Mouse (Mus musculus): ENCODE measurements around the gene Tm4sf20. TPM values are rescaled to one million over a fixed set of nuclear protein-coding genes. Genes with fewer than 3 reads are reported as not detected.
A peak's percentile ranks its signal among the peaks of the same experiment; 100 is the strongest.

The Tm4sf20 gene
- total RNA-seq, 2 experiments from 2014 or later = not detected

DNA sequence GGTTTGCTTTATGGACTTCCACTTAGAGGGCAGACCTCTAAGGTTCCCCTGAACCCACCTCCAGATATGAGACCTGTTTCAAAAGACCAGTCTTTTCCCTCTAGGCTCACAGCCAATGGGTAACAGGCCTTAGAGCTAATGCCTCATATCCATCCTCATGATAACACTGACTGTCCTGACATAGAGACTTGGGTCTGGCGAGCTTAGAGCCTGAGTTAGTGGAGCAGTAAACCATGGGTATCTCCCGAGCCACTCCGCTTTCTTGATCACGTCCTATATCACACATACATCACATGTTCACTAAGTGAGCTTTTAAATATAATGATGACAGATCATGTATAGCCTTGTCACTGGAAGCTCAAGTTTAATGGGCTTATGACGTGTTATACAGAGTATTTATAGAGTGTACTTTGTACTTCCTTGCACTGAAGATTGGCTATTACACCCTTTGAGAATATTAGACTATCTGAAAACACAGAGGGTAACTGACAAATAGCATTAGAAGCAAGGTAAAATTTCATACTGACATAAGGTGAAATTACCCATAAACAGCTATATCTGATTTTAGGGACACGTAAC, 11.2 kb upstream of the Tm4sf20 start:
- DNase-seq (ENCODE audit: low spot score in 2 of 2) = no peak

DNA sequence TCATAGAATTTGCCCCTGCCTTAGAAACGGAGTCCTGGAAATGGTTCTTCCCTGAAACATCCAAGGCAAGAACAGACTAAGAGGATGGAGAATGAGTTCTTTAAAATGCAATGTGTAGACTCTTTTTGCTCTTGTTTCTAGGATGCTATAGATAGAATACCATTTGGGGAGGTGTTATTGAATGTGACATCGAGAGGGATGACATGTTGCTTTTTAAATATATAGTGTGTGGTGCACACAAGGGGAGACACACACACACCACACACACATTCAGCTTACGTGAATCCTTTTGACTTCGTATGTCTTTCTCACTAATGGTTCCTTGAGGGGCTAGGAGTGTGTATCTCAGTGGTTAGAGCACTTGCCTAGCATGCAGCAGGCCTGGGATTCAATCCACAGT, 7.0 kb upstream of the Tm4sf20 start:
- DNase-seq (ENCODE audit: low spot score in 2 of 2) = no peak

DNA sequence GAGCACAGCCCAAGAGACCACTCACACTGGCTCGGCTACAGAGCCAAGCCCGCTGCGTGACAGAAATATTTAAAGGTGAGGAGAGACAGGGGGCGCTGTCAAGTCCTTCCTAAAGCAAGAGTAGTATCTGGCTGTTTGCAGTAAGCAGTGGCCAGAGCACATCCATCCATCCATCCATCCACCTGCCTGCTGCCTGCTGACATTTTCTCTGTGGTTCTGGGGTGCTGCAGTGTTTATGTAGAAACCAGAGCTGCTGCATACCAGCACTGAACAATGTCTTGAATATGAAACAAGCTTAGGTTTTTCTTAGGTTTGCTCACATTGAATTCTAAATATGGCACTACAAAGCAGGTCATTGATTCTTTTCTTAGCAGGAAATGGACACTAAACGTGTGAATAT, 4.9 kb upstream of the Tm4sf20 start:
- DNase-seq (ENCODE audit: low spot score in 2 of 2) = no peak

DNA sequence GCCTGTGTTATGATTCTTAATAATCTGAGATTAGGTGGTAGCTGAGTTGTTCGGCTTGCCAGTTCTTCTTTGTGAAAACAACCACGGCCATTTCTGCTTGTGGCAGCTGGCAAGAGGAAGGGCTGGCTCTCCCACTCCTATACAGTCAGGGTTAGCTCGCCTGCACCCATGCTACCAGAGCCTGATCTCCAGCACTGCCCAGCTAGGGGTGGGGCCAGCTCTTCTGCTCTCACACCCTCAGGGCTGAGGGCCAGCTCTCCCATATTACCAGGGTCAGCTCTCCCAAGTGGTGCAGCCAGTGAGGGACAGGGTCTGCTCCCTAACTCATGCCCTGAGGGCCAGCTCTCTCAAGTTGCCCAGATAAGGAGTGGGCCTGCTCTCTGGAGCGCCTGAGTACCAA, 4.2 kb upstream of the Tm4sf20 start:
- DNase-seq (ENCODE audit: low spot score in 2 of 2) = no peak

DNA sequence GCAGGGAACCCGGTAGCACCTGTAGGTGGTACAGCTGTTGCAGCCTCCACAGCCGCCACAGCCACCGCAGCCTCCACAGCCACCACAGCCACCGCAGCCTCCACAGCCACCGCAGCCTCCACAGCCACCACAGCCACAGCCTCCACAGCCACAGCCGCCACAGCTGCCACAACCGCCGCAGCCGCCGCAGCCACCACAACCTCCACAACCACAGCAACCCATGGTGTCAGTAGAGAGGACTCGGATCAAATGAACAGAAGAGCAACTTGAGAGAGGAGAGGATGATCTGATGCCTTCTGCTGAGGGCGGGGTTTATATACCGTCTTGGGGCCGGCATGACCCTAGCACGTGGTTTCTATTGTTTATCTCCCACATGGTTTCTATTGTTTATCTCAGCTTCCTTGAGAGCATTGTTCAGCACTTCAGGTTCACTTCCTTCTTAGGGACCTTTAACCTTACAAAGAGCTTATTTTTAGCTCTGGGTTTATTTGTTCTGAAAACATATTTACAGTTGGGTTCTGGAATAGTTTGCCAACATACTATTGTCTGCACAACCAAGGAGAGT, 2.8 kb upstream of the Tm4sf20 start, which contains the start of gene Gm47791:
Gene Gm47791, minus strand, starts transcription at position 222 of the 565 bp plus-strand sequence.
- DNase-seq (ENCODE audit: low spot score in 2 of 2) = no peak

DNA sequence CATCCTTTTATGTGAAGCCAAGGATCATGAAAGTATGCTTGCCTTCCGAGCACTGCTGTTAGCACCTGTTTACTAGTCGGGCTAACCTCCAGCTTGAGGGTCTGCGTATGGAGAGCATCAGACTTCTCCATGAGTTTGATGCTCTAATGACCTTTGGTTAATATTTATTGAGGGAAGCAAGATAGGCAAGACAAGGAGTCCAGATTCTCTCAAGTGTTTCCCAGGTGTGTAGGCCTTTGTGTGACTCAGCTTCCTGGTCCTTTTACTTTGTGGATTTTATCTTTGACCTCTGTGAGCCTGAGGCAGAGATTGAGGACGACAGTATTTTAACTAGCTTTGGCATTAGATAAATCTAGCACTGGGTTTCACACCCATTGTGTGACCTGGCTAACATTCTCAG, 1.6 kb downstream of the Tm4sf20 start:
- DNase-seq (ENCODE audit: low spot score in 2 of 2) = no peak

DNA sequence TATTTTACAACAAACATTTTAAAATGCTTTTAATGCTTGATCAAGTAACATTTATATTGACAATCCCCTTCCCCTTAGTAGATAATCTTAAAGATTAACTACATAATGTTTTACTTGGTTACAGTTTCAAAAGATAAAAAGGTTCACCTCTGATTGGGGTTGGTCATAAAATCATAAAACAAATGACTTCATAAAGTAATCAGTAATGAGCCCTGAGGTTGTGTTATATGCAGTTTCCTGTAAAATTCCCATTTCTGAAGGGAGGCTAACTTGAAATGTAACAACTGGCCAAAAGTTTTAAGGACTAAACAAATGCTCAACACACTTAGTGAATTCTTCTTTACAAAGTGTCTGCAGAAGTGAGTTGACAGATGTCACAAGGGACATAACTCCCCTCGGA, 2.0 kb downstream of the Tm4sf20 start:
- DNase-seq (ENCODE audit: low spot score in 2 of 2) = no peak

DNA sequence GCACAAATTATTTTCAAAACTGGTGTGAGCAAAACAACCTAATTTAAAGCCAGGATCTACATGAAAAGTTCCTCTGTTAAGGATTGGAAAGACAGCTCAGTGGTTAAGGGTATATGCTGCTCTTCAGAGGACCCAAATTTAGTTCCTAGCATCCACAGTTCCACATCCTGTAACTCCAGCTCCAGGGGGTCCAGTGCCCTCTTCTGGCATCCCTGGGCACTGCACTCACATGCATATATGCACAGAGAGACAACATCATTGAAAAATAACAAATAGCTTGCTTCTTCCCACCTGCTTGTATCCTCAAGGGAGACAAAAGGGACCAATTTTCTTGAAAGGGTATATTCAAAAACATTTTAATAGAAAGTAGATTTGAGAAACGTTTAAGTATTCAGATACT, 6.0 kb downstream of the Tm4sf20 start:
- DNase-seq (ENCODE audit: low spot score in 2 of 2) = no peak

DNA sequence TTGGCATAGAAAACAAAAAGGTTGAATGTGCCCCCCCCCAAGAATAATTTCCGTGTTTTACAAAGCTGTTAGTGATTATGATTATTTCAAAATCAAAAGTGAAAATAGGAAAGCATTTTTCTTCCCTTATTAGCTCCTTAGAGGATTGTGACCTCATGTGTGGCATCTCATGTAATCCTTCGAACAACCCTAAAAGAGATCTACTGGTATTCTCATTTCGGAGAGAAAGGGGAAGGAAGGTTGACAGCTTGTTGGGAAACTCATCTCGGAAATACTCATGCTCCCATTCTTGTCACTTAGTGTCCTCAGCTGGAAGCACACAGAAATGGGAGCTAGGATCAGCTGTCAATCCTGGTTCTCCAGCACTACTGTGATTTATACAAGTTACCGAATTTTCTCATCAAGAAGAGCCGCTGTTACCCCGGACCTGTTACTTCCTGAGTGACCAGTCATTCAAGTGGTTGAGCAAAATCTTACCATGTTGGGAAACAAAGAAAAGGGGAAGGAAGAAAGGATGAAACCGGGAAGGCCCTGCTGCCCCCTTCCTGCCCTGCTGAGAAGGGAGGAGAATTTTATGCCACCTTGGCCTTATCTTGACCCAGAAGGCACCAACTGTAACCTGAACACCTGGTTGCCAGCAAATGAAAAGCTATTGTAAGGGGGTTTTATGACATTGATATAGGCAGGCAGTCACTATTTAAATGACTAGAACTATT, 6.6 kb downstream of the Tm4sf20 start:
- no peak for DNase-seq (ENCODE audit: low spot score in 2 of 2)

DNA sequence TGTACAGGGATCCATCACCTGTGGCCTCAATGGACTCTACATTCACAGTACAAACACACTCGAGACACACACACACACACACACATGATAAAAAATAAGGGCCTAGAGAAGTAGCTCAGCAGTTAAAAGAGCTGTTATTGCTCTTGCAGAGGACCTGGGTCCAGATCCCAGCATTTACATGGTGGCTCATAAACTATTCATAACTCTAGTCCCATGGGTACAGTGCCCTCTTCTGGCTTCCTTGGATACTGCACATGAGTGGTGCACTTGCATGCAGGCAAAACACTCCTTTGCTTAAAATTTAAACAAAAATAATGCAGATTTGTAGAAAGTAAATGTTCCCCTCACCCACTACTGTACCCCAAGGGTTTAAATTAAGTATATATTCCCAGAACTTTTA, 8.7 kb downstream of the Tm4sf20 start:
- DNase-seq (ENCODE audit: low spot score in 2 of 2) = no peak

DNA sequence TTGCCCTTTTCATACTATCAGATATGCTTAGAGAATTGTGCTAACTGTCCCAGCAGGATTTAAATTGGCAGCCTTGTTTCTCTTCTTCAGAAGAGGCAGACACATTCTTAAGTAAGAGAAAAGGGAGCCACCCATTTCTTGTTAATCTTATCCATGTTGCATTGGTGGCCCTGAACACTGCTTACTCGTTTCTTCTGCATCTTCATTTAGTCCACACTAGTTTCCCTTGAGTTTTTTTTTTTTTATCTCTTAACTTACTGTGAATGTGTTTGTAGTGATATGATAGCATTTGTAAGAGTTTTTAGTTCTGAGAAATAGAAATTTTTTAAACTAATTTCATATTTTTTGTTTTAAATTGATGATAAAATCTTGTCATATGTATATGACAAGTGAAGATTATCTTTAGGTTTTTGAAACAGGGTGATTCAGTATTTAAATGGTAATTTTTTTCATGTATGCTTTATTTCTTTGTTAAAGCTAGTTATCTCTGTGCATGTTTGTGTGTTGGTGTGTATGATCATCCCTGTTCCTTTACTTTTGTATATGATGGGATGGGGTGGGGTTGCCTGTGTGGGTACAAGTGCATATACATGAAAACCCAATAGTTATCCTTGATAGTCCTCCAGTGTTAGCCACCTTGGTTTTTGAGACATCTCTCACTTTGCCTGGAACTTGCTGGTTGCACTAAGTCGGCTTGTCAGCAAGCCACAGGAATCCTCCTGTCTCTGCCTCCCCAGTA, 20.4 kb downstream of the Tm4sf20 start:
- no peak for DNase-seq (ENCODE audit: low spot score in 2 of 2)

DNA sequence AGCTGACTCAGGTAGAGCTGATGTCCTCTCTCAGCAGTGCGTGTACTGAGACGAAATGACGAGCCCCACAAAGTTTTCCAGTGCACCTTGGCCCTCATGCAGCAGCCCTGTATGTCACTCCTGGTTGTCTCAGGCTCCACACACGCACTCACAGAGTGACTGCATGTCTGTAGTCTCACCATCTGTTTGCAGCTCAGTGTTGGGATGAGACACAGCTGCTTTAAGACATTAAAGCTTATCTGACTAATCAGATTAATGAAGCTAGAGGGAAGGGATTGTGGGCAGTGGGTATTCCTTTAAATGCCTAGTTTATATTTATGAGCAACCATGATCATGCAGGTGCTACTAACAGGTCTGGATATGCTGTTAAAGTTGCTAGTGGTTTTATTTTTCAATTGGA, 21.9 kb downstream of the Tm4sf20 start:
- no peak for DNase-seq (ENCODE audit: low spot score in 2 of 2)

DNA sequence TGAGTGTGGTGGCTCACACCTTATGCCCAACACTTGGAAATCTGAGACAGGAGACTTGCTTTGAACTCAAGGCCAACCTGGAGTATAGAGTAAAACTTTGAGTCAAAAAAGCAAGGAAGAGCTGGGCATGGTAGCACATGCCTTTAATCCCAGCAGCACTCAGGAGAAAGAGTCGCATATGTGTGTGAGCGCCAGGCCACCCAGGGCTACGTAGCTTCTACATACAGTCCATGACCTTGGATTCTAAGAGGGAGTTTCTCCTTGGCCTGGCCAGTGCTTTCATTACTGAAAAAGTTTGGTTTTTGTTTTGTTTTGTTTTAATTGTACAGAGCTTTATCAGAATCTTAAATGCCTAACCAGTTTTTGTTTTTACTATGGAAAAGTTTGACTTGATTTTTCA, 24.3 kb downstream of the Tm4sf20 start:
- DNase-seq (ENCODE audit: low spot score in 2 of 2) = no peak

DNA sequence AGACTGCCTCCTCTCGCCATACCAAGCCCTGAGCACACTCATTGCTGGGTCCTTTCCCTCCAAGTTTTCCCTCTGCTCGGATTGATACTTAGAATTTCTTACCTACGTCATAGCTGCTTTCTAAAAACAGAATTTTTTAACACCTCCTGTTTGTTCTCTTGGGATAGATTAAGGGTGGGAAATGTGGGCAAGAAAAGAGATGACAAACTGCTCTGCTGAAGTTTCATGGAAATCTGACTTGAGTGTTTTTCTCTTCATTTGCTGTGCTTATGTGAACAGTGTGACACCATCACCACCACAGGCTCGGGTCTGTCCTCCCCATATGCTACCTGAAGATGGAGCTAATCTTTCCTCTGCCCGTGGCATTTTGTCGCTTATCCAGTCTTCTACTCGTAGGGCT, 26.7 kb downstream of the Tm4sf20 start:
- no peak for DNase-seq (ENCODE audit: low spot score in 2 of 2)

DNA sequence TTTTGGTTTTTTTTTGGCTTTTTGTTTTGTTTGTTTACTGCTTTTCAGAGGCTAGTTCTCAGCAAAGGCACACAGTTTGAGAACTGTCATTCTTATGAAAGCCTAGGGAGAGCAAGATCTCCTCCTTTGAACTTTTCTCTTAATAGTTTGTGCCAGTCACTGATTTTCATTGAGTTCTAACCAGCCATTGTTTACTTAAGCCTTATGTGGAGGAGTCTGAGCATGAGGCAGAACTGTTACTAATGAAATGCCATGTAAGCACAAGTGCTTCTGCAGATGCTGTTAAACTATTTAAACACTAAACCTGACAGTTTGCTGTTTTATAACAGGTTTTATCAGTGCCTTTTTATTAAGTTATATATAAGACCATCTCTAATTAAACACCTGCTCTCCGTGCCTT, 30.2 kb downstream of the Tm4sf20 start:
- DNase-seq (ENCODE audit: low spot score in 2 of 2) = no peak

DNA sequence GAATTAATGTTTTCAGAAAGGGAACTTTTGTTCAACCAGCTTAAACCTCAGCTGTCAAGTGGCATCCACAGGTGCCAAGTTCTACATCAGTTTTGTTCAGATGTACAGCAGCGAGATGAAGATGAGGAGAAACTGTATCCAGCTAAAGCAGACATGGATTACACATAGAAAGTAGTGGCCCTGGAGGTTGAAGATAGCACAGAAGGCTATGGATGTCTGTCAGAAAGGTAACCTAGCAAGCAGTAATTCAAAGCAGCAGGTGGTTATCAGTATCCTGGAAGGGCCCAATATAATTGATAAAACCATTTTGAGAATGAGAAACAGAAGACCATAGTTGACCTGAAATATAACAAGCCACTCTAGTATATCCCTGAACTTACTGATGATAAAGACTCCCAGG, 34.9 kb downstream of the Tm4sf20 start:
- DNase-seq (ENCODE audit: low spot score in 2 of 2) = no peak

DNA sequence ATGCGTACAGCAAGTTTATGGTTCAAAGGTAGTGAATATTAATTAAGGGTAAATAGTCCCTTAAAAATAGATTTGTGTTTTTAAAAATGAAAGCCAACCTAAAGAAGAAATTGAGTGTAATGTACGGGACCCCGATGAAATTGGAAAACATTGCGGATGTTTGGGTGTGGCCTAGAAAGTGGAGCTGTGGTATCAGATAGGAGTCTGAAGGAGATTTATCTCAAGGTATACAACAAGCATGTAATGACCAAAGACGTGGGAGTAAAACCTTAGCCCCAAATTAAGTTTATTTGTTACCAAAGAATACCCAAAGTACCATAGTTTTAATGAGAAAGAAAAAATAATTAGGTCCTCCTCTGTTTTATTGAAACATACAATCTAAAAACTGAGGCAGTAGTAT, 41.8 kb downstream of the Tm4sf20 start:
- no peak for DNase-seq (ENCODE audit: low spot score in 2 of 2)

DNA sequence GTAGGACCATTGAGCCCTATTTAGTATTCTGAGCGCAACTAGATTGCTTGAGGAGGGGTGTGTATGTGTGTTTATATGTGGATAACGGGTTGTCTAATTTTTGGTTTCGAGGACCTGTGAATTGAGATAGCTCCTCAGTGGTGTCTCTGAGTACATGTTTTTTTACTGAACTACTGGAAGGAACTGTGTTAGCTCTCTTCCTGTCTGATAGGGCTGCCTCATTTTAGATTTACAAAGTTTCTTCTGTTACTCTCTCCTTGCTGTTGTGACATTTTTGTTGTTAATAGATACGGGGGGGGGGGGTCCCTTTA, 42.4 kb downstream of the Tm4sf20 start:
- no peak for DNase-seq (ENCODE audit: low spot score in 2 of 2)

DNA sequence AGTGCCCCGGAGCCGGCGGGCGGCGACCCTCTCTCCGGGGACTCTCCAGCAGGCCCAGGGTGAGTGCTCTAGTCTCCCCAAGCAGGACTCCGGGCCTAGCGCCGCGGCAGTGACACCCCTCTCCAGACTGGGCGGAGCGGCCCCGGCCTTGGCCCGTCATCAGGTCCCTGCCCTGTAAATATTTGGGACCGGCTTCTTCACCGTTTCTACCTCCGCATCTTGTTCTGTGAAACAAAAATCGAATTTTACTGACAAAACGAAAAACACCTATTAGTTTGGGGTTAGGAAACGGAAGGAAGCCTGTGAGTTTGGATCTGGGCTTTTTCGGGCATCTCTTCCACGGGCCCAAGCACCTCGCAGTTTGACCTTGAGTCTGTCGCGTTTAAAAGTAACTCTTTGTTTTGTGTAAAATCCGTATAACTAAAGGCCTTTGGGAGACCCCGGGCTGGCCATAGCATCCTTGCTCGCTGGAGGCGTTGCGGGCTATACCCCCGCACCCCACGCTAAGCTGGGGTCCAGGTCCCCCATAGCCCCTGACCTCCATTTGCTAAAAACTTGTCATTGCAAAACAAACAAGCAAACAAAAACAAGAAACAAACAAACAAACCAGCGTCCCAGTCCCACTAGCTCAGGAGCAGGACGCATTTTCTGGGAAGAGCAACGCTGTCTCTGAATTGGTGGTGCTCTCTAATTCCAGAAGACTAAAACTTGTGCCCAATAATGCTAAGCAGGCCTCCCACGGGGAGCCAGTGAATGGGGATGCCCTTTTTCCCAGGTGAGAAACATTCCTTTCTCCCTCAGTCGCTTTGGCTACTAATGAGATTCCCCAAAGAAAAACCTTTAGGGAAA, 43.0 kb downstream of the Tm4sf20 start:
- DNase-seq (ENCODE audit: low spot score in 2 of 2) = peak in 1 of 2 experiments; percentile 3

DNA sequence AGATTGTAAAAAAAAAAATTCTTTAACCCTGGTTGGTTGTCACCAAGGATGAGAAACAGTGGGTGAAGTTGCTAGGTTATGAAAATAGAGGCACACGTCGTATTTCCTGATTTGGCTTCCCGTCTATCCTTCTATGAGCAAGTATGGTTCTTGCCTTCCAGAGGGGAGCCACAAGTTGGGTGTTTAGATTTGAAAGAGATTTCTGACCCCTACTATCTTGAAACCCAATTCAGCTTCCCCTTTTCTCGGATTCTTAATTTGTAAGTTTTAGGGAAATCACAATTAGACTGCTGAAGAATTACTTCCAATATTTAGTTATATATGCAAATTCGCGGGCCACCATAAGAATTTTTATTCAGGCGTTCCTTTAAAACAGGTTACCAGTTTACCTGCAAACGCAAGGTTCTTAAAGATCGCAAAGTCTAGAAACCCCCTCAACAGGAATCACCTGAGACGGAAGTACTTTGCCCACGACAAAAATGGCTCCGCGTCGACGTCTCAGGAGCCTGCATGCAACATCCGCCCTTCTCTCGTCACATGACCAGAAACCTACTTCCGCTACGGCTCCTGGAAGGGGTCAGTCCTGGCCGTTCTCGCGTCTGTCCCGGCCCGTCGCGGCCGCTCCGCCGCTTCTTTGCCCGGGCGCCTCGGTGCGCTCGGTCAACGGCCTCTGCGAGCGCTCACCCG, 43.8 kb downstream of the Tm4sf20 start, which contains the start of gene Mff:
Gene Mff, plus strand, starts transcription at position 552 of the 687 bp plus-strand sequence.
- peak; percentile 78 to 85 for DNase-seq (ENCODE audit: low spot score in 2 of 2)

Measured in adrenal gland, postnatal 4 days (tissue).